Mouse (Mus musculus) erythroblast, adult 5-6 weeks (primary cell): ENCODE measurements around the gene Slc35f1. TPM values are rescaled to one million over a fixed set of nuclear protein-coding genes. Genes with fewer than 3 reads are reported as not detected.

Experiments
- ATAC-seq: replicated peaks from 2 replicates; pipeline ENCODE4 v1.8.0; 2016; ENCODE audit warnings: moderate number of reproducible peaks, mild to moderate bottlenecking, moderate TSS enrichment, inconsistent platforms; ENCODE audit not compliant: poor library complexity, low FRiP score, severe bottlenecking
- total RNA-seq, 2 experiments: library from RNA; stranded (forward) in 1 of 2; stranded (reverse) in 1 of 2; fragments of 150-400 nt in 1 of 2; fragments of 200-764, 138-1000 nt in 1 of 2; gene quantifications; 2 replicates each; pipeline versions ENCODE4 v1.2.3 to v1.2.4; 2015 to 2017; ENCODE audit warnings: low replicate concordance in 2 of 2

Gene Slc35f1
- total RNA-seq (2015; ENCODE audit: low replicate concordance) (not detected in 2 replicates), total RNA-seq (2017; ENCODE audit: low replicate concordance) (0.09 TPM in 1 of 2 replicates, not detected in the other)

GRCm38 (mm10) chr10:52690334-52690991, at the start of gene Slc35f1:
Slc35f1 (plus strand) TSS chr10:52690533.
- no peak for ATAC-seq

DNA sequence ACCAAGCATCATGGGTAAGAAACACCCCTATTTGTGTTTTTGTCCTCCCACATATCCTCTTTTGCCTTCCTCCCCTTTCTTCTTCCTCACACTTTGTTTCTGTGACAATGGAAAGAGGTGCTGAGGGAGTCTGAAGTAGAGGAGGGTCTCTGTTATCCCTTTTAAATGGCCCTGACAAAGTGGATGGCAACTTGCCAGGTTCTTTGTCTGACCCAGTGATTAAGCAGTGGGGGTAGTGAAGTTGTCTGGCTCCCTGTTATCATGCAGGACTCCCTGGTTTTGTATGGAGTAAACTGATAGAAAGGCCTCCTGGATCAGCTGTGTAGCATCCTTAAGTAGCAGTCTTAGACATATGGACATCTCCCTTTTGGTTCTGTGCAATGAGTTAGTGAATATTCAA, 19.1 kb upstream of the Slc35f1 start:
- ATAC-seq = no peak

DNA sequence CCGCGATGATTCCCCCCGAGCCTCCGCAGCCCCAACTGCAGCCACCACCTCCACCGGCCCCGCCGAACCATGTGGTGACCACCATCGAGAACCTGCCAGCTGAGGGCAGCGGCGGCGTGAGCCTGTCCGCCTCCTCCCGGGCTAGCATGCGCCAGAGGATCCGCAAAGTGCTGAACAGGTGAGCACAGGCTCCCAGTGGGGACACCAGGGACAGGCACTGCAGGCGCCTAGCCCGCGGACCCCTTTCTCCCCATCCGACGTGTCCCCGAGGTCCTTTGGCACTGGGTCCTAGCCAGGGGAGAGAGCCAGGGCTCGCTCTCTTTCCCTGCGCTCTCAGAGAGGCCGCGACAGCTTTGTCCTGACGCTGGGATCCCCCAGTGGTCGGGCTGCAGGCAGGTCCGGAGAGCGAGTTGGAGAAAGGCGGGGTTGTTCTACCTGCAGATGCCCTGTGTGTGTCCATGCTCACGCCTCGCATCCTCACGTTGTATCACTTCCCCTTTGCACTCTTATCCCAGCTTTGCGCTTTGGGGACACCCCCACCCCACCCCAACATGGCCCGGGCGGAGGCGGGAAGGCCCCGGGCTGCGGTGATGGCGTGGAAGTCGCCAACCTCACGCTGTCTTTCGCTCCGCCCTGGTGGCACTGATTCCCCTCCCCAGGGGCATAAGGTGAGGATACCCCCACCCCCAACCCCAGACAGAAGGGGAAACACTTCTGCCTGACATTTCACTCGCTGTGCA, 829 bp downstream of the Slc35f1 start:
- no peak for ATAC-seq

GRCm38 (mm10) chr10:52703688-52704087, 13.4 kb downstream of the Slc35f1 start:
- ATAC-seq = no peak

DNA sequence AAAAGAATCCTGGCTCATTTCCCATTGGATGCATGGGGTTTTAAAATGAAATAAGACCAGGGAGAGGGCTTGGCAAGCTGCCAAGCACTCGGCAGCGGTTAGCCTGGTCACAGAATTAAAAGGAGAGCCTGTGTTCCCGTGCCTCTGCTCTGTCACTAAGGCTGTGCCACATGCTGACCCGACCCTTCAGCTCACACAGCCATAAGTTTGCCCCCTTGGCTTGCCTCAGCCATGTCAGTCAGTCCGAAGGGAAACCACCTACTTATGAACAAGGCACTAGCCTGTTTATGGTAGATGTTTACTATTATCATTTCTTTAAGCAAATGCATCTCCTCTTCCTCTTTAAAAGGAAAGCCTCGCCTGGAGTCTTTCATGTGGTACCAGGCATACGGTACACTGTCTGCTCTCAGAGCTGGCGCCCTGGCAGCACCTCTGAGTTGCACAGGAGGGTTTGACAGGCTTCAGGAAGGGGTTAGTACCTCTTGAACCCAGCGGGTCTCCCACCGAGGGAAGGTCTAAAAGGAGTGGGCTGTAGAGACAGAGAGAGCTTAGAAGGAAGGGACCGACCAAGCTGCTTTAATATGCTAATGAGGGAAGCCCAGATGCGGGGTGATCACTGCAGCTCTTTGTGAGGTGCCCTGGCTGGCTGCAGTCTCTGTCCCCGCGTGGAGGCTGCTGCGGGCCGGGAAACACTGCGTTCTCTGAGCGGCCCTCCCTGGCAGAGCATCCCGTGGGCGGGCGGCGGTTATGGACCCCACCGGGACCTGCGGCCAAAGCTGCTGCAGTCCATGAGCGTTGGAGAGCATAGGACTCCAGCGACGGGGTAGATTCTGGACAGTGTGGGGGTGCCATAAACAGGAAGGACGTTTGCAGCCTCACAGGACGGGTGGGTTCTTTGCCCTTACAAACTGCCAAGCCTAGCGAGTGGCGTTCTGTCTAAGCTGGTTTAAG, 14.0 kb downstream of the Slc35f1 start:
- no peak for ATAC-seq

DNA sequence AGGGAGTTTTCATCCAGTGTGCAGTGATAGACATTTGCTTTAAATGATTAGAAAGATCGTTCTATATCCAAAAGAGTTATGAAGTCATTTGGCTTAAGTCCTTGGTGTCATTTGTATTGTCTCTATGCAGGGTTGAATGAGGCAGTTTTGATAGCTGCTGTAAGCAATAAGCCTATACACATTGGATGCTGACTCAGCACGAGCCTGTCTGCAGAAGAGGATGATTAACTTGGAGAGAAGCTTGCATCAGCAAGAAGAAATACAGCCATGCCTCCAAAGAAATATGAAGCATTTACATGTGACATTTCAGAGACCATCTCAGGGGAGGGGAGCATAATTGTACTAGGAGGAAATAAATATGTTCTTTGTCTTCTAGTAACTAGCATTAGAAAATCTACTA, 19.1 kb downstream of the Slc35f1 start:
- no peak for ATAC-seq

- no peak for ATAC-seq
Observed at GRCm38 (mm10) chr10:52712166-52712565, 21.8 kb downstream of the Slc35f1 start.

DNA sequence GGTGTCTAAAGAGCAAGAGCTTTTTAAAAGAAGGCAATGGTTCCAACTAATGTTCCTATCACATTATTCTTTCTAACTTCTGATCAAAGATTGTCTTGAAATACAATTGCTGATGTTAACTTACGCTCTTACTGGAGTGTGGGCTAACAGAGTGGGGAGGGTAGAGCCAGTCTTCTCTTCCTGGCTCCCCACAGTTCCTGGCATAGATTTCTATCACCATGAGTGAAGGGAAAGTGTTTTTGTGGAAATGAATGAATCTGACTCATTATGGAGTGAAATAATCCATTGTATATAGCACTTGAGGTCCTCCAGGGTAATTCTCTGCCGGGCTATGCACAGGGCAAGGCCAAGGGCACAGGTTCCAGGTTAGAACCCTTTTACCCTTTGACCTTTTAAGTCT, 24.2 kb downstream of the Slc35f1 start:
- no peak for ATAC-seq

- no peak for ATAC-seq
Observed at GRCm38 (mm10) chr10:52715146-52715545, 24.8 kb downstream of the Slc35f1 start.

DNA sequence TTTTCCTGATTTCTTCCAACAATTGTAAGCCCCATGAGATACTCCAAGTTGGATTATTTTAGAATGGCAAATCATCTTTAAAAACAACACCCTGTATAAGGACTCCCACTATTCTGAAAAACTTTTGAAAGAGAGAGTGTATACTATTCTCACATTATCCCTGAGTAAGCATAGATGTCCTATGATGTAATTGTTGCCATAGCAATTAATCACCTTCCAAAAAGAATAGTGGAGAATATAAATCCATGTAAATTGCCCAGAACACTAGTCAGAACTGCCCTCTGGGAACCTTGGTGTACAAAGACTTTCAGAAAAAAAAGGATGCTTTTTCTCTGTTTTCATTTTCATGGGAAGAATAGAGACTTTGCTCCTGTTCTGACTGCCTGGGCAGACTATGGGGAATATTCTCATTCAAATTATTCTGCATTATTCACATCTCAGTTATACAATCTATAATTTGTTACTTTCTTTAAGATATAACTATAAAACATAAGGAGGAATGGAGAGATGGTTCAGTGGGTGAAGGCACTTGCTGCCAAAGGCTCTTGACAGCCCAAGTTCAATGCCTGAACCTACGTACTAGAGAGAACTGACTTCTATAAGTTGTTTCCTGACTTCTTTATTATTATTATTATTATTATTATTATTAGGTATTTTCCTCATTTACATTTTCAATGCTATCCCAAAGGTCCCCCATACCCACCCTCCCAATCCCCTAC, 28.0 kb downstream of the Slc35f1 start:
- ATAC-seq = no peak

GRCm38 (mm10) chr10:52726674-52727073, 36.3 kb downstream of the Slc35f1 start:
- ATAC-seq = no peak

GRCm38 (mm10) chr10:52742671-52743379, 52.5 kb downstream of the Slc35f1 start:
- no peak for ATAC-seq

GRCm38 (mm10) chr10:52743831-52744230, 53.5 kb downstream of the Slc35f1 start:
- ATAC-seq = no peak

DNA sequence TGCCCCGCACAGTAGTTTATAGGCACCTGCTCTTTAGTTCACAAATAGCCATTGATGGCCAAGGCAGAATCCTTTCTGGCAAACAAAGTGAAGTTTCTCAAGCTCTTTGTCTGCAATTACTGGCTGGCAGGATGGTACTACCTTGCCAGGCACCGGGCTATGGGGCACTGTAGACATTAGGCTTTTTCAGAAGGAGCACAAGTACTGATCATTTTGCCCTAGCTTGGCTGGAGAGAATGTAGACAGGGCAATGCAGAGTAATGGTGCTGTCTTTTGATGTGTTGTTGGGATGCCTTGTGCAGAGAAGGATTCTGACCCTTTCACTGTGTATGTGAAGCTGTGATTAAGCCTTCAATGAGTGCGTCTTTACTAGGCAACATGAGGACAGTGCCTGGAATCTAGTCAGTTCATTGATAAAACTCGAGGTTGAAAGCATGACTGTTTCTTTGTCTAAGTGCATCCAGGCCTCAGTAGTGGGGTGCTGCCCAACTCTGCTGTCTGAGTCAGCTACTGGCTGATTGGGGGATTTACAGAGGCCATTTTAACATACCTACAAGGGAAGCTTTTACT, 57.8 kb downstream of the Slc35f1 start:
- ATAC-seq = no peak

- no peak for ATAC-seq
Observed at GRCm38 (mm10) chr10:52755949-52756679, 65.8 kb downstream of the Slc35f1 start.

- ATAC-seq = no peak
Observed at GRCm38 (mm10) chr10:52757496-52758260, 67.3 kb downstream of the Slc35f1 start.

DNA sequence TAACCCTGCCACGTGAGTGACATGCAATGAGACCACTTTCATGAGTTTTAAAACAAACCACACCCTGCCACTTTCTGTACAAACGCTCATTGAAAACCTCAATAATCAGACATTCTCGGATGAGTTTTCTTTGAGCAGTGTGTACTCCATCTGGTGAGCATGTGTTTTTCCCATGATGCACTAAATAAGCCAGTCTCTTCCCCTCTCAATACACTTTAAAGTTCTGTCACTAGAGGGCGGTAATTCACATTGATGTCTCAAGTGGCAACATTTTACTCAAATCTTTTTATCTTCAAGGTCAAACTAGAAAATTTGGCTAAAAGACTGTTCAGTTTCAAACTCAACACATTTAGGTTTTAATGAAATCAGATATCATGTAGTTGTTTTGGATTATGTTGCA, 68.3 kb downstream of the Slc35f1 start:
- no peak for ATAC-seq
